Mouse (Mus musculus) left cerebral cortex, adult 11 months (tissue): ENCODE data around the gene Sdc4.
A peak's percentile ranks its signal among the peaks of the same experiment; 100 is the strongest.

Experiments used
- DNase-seq: peaks from one replicate; pipeline ENCODE4 v3.0.0; 2022; ENCODE audit warnings: low spot score

Gene Sdc4

GRCm38 (mm10) chr2:164403396-164404081, 40.1 kb downstream of the Sdc4 start:
- DNase-seq: no peak

- DNase-seq: peak; percentile 29
Measured at GRCm38 (mm10) chr2:164402906-164403305, 40.8 kb downstream of the Sdc4 start, which contains the start of gene Rbpjl. TSS of gene Rbpjl (plus strand) at chr2:164403141.

- DNase-seq: no peak
Measured at GRCm38 (mm10) chr2:164396911-164397310, 46.8 kb downstream of the Sdc4 start.

- no peak for DNase-seq
Measured at GRCm38 (mm10) chr2:164396076-164396475, 47.6 kb downstream of the Sdc4 start.

- DNase-seq: no peak
Measured at GRCm38 (mm10) chr2:164393126-164393525, 50.6 kb downstream of the Sdc4 start.

- peak; percentile 78 for DNase-seq
Measured at GRCm38 (mm10) chr2:164389499-164389898, 54.2 kb downstream of the Sdc4 start.

- peak; percentile 35 for DNase-seq
Measured at GRCm38 (mm10) chr2:164389020-164389419, 54.7 kb downstream of the Sdc4 start, which contains the start of gene Slpi. TSS of gene Slpi (minus strand) at chr2:164389095.

GRCm38 (mm10) chr2:164386953-164387352, 56.7 kb downstream of the Sdc4 start:
- DNase-seq: peak; percentile 23

- peak; percentile 47 for DNase-seq
Measured at GRCm38 (mm10) chr2:164385927-164386763, 57.5 kb downstream of the Sdc4 start.

GRCm38 (mm10) chr2:164383656-164384399, 59.9 kb downstream of the Sdc4 start:
- no peak for DNase-seq

GRCm38 (mm10) chr2:164382971-164383370, 60.7 kb downstream of the Sdc4 start:
- no peak for DNase-seq

- no peak for DNase-seq
Measured at GRCm38 (mm10) chr2:164381726-164382125, 62.0 kb downstream of the Sdc4 start.

GRCm38 (mm10) chr2:164377478-164378426, 65.9 kb downstream of the Sdc4 start:
- DNase-seq: no peak
